ENCODE assay signal across 8 mouse cellular contexts in the genomic region with DNA sequence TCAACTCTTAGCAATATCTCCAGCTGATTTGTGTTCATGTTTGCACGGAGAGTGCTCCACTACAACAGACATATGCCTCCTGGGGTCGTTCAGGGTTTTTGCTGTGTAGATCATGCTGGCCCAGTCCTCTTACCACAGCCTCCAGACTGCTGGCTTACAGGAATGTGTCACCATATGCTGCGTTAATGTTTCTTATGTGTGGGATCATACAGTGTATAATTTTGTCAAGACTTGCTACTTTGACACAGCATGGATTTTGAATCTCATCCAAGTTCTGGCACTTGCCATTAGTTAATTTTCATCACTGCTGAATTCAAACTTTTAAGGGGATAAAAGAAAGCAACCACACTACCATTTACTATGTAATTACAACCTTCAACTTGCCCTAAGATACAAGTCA. TPM values are rescaled to one million over a fixed set of nuclear protein-coding genes. Genes with fewer than 3 reads are reported as not detected.
DNase-seq lines count a peak whose midpoint lies in the region; ATAC-seq and TF ChIP-seq lines count a peak whose summit lies in the region.

No protein-coding gene starts in this region.

- 57% methylated on average over 3 of the region's 3 CpGs for WGBS in forebrain, embryonic 12.5 days
- 50% methylated on average over 3 of the region's 3 CpGs for WGBS in liver, embryonic 12.5 days (ENCODE audit: insufficient replicate concordance)

- peaks cover 4% of the 10 kb centered on the region; the same call in 1 of the 2 replicates for H3K36me3 ChIP-seq in forebrain, embryonic 12.5 days (replicated peaks)
- peaks cover 3% of the 10 kb centered on the region for H3K36me3 ChIP-seq in liver, embryonic 12.5 days

- H3K4me2 ChIP-seq in forebrain, embryonic 12.5 days: peak overlapping the region; percentile 66
- peak overlapping the region; percentile 73 for H3K4me2 ChIP-seq in liver, embryonic 12.5 days

- H3K4me1 ChIP-seq in forebrain, embryonic 12.5 days: peaks cover 21% of the 10 kb centered on the region
- peaks cover 28% of the 10 kb centered on the region for H3K4me1 ChIP-seq in liver, embryonic 12.5 days

- H3K9ac ChIP-seq in forebrain, embryonic 12.5 days: no peak overlapping the region; the same call in 1 of the 2 replicates
- peak overlapping the region; percentile 57 for H3K9ac ChIP-seq in liver, embryonic 12.5 days

- intact Hi-C loops in gastrocnemius, adult 2 months (cut with DNase I): loop anchor here (5.0 kb wide), 1 partner anchor 83 kb away; a partner anchor contains a TSS

- H3K27ac ChIP-seq in gastrocnemius, adult 2 months: peak overlapping the region; percentile 99
- 0 out of 2 replicates have a peak overlapping the region, but pooled peaks have one; percentile 27 for H3K27ac ChIP-seq in forebrain, embryonic 12.5 days
- H3K27ac ChIP-seq in liver, embryonic 12.5 days: 0 out of 2 replicates have a peak overlapping the region, but pooled peaks have one; percentile 42

- no peaks in the 10 kb centered on the region for H3K9me3 ChIP-seq in forebrain, embryonic 12.5 days
- no peaks in the 10 kb centered on the region for H3K9me3 ChIP-seq in liver, embryonic 12.5 days (replicated peaks)

- ATAC-seq in forebrain, embryonic 12.5 days (ENCODE audit: low FRiP score): no peak
- no peak for ATAC-seq in liver, embryonic 12.5 days
- ATAC-seq in erythroid progenitor cell, adult 5-6 weeks (replicated peaks; ENCODE audit: low FRiP score, poor library complexity, severe bottlenecking): no peak
- ATAC-seq in frontal cortex, adult (ENCODE audit: low TSS enrichment): no peak

- TF ChIP-seq CTCF in gastrocnemius, adult 2 months (IDR thresholded peaks at IDR 0.05): no peak

- H3K27me3 ChIP-seq in forebrain, embryonic 12.5 days: peaks cover 5% of the 10 kb centered on the region
- H3K27me3 ChIP-seq in liver, embryonic 12.5 days (replicated peaks): peaks cover 4% of the 10 kb centered on the region

- H3K4me3 ChIP-seq in gastrocnemius, adult 2 months: peak overlapping the region; percentile 94
- H3K4me3 ChIP-seq in forebrain, embryonic 12.5 days (replicated peaks): peak overlapping the region; percentile 79
- H3K4me3 ChIP-seq in liver, embryonic 12.5 days: peak overlapping the region; percentile 87

- no peak for DNase-seq in gastrocnemius, adult 2 months
- DNase-seq in gastrocnemius, postnatal 10 days: no peak
- peak; percentile 17 for DNase-seq in 416B (ENCODE audit: low read depth)
- DNase-seq in spleen, adult 12 weeks (ENCODE audit: low spot score): no peak

RNA-seq across cellular contexts. Expression of a gene that starts 0.7 kb away (rescaled TPM):
- total RNA-seq in gastrocnemius, adult 2 months (2021): 10 to 100 TPM; 29.4 to 33.6 TPM
- total RNA-seq in gastrocnemius, postnatal 10 days (2021): 10 to 100 TPM; 28.0 to 31.1 TPM
- 46.8 and 47.5 TPM in 2 replicates for polyA plus RNA-seq in forebrain, embryonic 12.5 days (2016; fragmentation: Nextera tagmentation; extraction: Ambion mirVana)
- 24.1 and 24.5 TPM in 2 replicates for polyA plus RNA-seq in liver, embryonic 12.5 days (2016; fragmentation: Nextera tagmentation; extraction: Ambion mirVana)
- total RNA-seq in erythroid progenitor cell, adult 5-6 weeks (2015; ENCODE audit: low replicate concordance): 18.0 and 29.9 TPM in 2 replicates
- 19.0 and 23.8 TPM in 2 replicates for total RNA-seq in erythroid progenitor cell, adult 5-6 weeks (2017; ENCODE audit: low replicate concordance)

RNA-seq across cellular contexts. Expression of a gene that starts 12.1 kb away (rescaled TPM):
- under 1 TPM; 0.03 to 0.08 TPM for total RNA-seq in gastrocnemius, adult 2 months (2021)
- under 1 TPM; 0.33 to 0.43 TPM for total RNA-seq in gastrocnemius, postnatal 10 days (2021)
- polyA plus RNA-seq in forebrain, embryonic 12.5 days (2016; fragmentation: Nextera tagmentation; extraction: Ambion mirVana): 7.3 and 8.0 TPM in 2 replicates
- 0.48 and 0.57 TPM in 2 replicates for polyA plus RNA-seq in liver, embryonic 12.5 days (2016; fragmentation: Nextera tagmentation; extraction: Ambion mirVana)
- 0.36 TPM in 1 of 2 replicates, not detected in the other for total RNA-seq in erythroid progenitor cell, adult 5-6 weeks (2015; ENCODE audit: low replicate concordance)
- total RNA-seq in erythroid progenitor cell, adult 5-6 weeks (2017; ENCODE audit: low replicate concordance): under 0.01 TPM in 1 of 2 replicates, not detected in the other

Comparison
In these comparisons a context has a peak if more than half of its experiments do, and no peak if none do; other contexts are left out.
1. H3K27ac ChIP-seq: peak in every context shown above with its lines; median percentile 99 in gastrocnemius, adult 2 months; 42 in liver, embryonic 12.5 days; 27 in forebrain, embryonic 12.5 days.